Mouse (Mus musculus): ENCODE results near the gene B3gat2. TPM values are rescaled to one million over a fixed set of nuclear protein-coding genes. Genes with fewer than 3 reads are reported as not detected.

B3gat2 gene
- 1 to 10 TPM; 7.9 to 9.3 (median 9.0) TPM for total RNA-seq (2022)

- peak in 1 of 2 experiments; percentile 23 for DNase-seq (ENCODE audit: low spot score in 2 of 2)
Measured at GRCm38 (mm10) chr1:23761502-23762135, at the start of gene B3gat2. Gene B3gat2 (plus strand): TSS chr1:23761753.

- no peak for DNase-seq (ENCODE audit: low spot score in 2 of 2)
Measured at GRCm38 (mm10) chr1:23720326-23720725, 41.2 kb upstream of the B3gat2 start.

GRCm38 (mm10) chr1:23721036-23721435 lies 40.5 kb upstream of the B3gat2 start:
- no peak for DNase-seq (ENCODE audit: low spot score in 2 of 2)

- DNase-seq (ENCODE audit: low spot score in 2 of 2), result no peak
Measured at GRCm38 (mm10) chr1:23722469-23723372, 38.8 kb upstream of the B3gat2 start.

GRCm38 (mm10) chr1:23731324-23731723 lies 30.2 kb upstream of the B3gat2 start:
- DNase-seq (ENCODE audit: low spot score in 2 of 2), result no peak

GRCm38 (mm10) chr1:23750864-23751532 lies 10.6 kb upstream of the B3gat2 start:
- no peak for DNase-seq (ENCODE audit: low spot score in 2 of 2)

GRCm38 (mm10) chr1:23753091-23753490 lies 8.5 kb upstream of the B3gat2 start:
- no peak for DNase-seq (ENCODE audit: low spot score in 2 of 2)

GRCm38 (mm10) chr1:23753591-23753990 lies 8.0 kb upstream of the B3gat2 start:
- no peak for DNase-seq (ENCODE audit: low spot score in 2 of 2)

- no peak for DNase-seq (ENCODE audit: low spot score in 2 of 2)
Measured at GRCm38 (mm10) chr1:23754340-23754739, 7.2 kb upstream of the B3gat2 start.

- DNase-seq (ENCODE audit: low spot score in 2 of 2), result no peak
Measured at GRCm38 (mm10) chr1:23754967-23755366, 6.6 kb upstream of the B3gat2 start.

- DNase-seq (ENCODE audit: low spot score in 2 of 2), result peak in 1 of 2 experiments; percentile 28
Measured at GRCm38 (mm10) chr1:23762136-23762687, 659 bp downstream of the B3gat2 start.

- peak; percentile 87 to 93 for DNase-seq (ENCODE audit: low spot score in 2 of 2)
Measured at GRCm38 (mm10) chr1:23762782-23763630, 1.5 kb downstream of the B3gat2 start.

- DNase-seq (ENCODE audit: low spot score in 2 of 2), result no peak
Measured at GRCm38 (mm10) chr1:23763726-23764125, 2.2 kb downstream of the B3gat2 start.

GRCm38 (mm10) chr1:23764710-23765109 lies 3.2 kb downstream of the B3gat2 start:
- DNase-seq (ENCODE audit: low spot score in 2 of 2), result no peak

GRCm38 (mm10) chr1:23773039-23773438 lies 11.5 kb downstream of the B3gat2 start:
- no peak for DNase-seq (ENCODE audit: low spot score in 2 of 2)

GRCm38 (mm10) chr1:23792737-23793533 lies 31.4 kb downstream of the B3gat2 start:
- DNase-seq (ENCODE audit: low spot score in 2 of 2), result peak in 1 of 2 experiments; percentile 77

- no peak for DNase-seq (ENCODE audit: low spot score in 2 of 2)
Measured at GRCm38 (mm10) chr1:23798306-23798705, 36.8 kb downstream of the B3gat2 start.

GRCm38 (mm10) chr1:23821615-23822014 lies 60.1 kb downstream of the B3gat2 start:
- no peak for DNase-seq (ENCODE audit: low spot score in 2 of 2)

GRCm38 (mm10) chr1:23826887-23827758 lies 65.6 kb downstream of the B3gat2 start:
- no peak for DNase-seq (ENCODE audit: low spot score in 2 of 2)

Measured in left cerebral cortex, adult 8-10 months (tissue).